Mouse (Mus musculus) forelimb bud, embryonic 11.5 days (tissue): ENCODE results near the gene Wdcp.
"Not testable (repeated sequence)": the region's sequence is repeated elsewhere in the genome, so short reads cannot be mapped to it uniquely, and the experiment has no call there.

ENCODE experiments used
- DNase-seq: peaks from one replicate; pipeline ENCODE4 v3.0.0-alpha.2; 2012; ENCODE audit warnings: low read depth, low spot score

The Wdcp gene

GRCm38 (mm10) chr12:4868924-4869323, 25.8 kb downstream of the Wdcp start:
- no peak for DNase-seq

GRCm38 (mm10) chr12:4871260-4871659, 28.2 kb downstream of the Wdcp start:
- DNase-seq = no peak

GRCm38 (mm10) chr12:4872273-4872672, 29.2 kb downstream of the Wdcp start:
- DNase-seq = no peak

- DNase-seq = no peak
Measured at GRCm38 (mm10) chr12:4872983-4873477, 29.9 kb downstream of the Wdcp start.

GRCm38 (mm10) chr12:4873531-4873930, 30.4 kb downstream of the Wdcp start:
- DNase-seq = no peak

- DNase-seq = peak; percentile 60
Measured at GRCm38 (mm10) chr12:4874161-4874927, 31.2 kb downstream of the Wdcp start, which contains the start of gene Mfsd2b. Gene Mfsd2b (minus strand): TSS chr12:4874359.

GRCm38 (mm10) chr12:4875623-4876022, 32.5 kb downstream of the Wdcp start:
- no peak for DNase-seq

- no peak for DNase-seq
Measured at GRCm38 (mm10) chr12:4878296-4878783, 35.2 kb downstream of the Wdcp start.

GRCm38 (mm10) chr12:4879048-4879447, 35.9 kb downstream of the Wdcp start:
- no peak for DNase-seq

- no peak for DNase-seq
Measured at GRCm38 (mm10) chr12:4882086-4882485, 39.0 kb downstream of the Wdcp start.

- no peak for DNase-seq
Measured at GRCm38 (mm10) chr12:4885062-4885461, 42.0 kb downstream of the Wdcp start.

- DNase-seq = not testable (repeated sequence)
Measured at GRCm38 (mm10) chr12:4886581-4886980, 43.5 kb downstream of the Wdcp start.

GRCm38 (mm10) chr12:4888739-4889138, 45.6 kb downstream of the Wdcp start:
- no peak for DNase-seq

- DNase-seq = no peak
Measured at GRCm38 (mm10) chr12:4889251-4889650, 46.1 kb downstream of the Wdcp start.

GRCm38 (mm10) chr12:4889891-4890290, 46.8 kb downstream of the Wdcp start:
- DNase-seq = no peak

GRCm38 (mm10) chr12:4898024-4898423, 54.9 kb downstream of the Wdcp start:
- DNase-seq = no peak

GRCm38 (mm10) chr12:4905946-4906345, 62.8 kb downstream of the Wdcp start:
- DNase-seq = no peak

GRCm38 (mm10) chr12:4906476-4906875, 63.4 kb downstream of the Wdcp start:
- DNase-seq = peak; percentile 4

GRCm38 (mm10) chr12:4906951-4907906, 64.1 kb downstream of the Wdcp start, which contains the start of gene Ubxn2a:
Gene Ubxn2a (minus strand): TSS chr12:4907705.
- DNase-seq = peak; percentile 92

GRCm38 (mm10) chr12:4908391-4908790, 65.3 kb downstream of the Wdcp start:
- DNase-seq = no peak
